Mouse (Mus musculus): ENCODE results near the gene Gna14.

Gene Gna14

GRCm38 (mm10) chr19:16593256-16593974 is 157.9 kb downstream of the Gna14 start:
- peak; percentile 45 for DNase-seq (ENCODE audit: low spot score)

- DNase-seq (ENCODE audit: low spot score), result no peak
Observed at GRCm38 (mm10) chr19:16593975-16594317, 158.4 kb downstream of the Gna14 start.

DNA sequence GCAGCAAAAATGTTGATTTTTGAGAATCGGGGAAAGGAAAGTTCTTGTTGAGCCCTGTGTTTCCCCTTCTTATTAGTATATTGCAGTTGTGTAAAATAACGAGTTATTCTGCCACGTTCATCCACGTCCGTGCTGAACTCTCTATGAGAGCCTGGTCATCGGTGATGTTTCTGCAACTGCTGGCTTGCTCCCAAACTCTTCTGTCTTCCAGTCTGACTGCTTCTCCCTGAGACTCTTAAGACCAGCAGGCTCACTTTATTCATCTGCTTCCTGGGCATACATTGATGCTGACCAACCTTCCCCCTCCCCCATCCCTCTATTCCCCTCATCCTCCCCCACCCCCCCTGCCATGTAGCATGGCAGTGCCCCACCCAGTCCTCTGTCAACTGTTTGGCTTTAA is 161.7 kb downstream of the Gna14 start:
- DNase-seq (ENCODE audit: low spot score), result peak; percentile 9

DNA sequence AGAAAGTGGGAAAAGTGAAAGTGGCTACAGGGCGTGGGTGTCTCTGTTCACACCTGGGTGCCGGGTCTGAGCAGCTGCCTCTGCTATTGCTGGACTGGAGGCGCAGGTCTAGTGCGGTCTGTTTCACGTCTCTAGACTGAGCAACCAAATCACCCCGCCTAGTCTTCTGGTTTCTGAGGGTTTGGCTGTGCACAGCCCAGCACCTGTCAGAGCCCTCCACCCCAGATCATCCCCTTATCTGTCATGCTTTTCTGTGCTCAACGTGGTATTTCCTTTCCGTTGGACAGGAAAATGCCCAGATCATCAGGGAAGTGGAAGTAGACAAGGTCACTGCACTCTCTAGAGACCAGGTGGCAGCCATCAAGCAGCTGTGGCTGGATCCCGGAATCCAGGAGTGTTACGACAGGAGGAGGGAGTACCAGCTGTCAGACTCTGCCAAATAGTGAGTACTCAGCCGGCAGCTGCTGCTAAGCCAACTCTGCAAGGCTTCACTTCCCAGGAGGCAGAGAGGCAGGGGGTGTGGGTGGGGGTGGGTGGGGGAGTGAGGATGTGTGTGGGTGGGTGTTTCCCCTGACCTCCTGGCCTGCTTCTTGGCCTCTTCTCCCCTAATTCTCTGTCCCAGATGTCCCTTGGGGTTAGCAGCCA is 163.2 kb downstream of the Gna14 start:
- peak; percentile 6 for DNase-seq (ENCODE audit: low spot score)

DNA sequence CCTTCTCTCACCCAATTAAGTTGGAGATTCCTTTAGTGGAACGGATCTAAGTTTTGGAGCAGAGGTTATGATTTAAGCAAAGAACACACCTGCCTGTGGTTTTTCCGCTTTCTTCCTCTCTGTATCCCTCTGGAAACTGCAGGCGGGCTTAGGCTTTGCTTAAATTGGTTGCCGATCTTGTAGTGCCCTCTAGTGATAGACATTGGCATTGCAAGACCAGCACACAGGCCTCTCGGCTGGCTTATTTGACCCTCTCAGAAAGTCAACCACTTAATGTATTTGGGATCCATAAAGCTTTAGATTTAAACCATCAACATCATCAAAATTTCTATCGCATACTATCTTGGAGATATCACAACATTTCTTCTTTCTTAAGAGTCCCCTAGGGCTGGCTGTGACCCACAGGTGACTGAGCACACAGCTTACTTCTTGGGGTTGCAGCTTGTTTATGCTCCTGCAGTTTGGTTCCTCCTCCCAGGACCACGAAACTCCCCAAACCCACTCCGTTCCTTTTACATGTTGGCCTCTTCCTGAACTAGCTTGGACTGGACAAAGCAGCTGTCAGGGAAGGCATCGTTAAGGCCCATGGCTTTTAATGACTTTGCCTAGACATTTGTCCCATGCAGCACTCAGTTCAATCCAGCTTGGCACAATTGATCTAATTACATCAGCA is 163.9 kb downstream of the Gna14 start:
- peak; percentile 90 for DNase-seq (ENCODE audit: low spot score)

DNA sequence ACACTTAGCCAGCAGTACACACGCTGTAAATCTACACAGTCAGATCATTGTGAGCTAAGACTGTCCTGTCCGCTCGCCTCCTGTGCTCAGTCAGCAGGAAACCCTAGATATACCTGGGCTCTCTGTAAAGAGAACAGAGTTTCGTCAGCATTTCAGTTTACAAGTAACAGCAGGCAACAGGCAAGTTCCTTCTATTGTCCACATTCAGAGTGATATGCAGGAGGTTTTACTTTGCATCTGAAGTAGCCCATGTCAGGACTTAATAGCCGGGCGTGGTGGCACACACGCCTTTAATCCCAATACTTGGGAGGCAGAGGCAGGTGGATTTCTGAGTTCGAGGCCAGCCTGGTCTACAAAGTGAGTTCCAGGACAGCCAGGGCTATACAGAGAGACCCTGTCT is 166.5 kb downstream of the Gna14 start:
- DNase-seq (ENCODE audit: low spot score), result no peak

DNA sequence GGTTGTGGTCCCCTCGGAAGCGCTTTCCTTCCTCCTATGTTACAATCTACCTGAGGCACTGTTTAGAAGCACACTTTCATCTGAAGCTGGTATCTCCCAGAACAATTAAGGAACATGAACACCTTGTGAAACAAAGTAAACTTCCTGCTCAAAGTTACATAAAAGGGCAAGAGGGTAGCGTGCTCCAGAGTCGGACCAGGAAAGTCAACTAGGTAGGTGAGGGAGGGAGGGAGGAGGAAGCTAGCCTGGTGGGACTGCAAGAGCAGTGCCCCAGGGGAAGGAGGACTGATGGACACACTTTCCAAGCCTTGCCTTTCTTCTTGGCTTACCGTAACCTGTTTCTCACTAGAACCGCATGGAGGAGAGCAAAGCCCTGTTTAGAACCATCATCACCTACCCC is 172.1 kb downstream of the Gna14 start:
- no peak for DNase-seq (ENCODE audit: low spot score)

DNA sequence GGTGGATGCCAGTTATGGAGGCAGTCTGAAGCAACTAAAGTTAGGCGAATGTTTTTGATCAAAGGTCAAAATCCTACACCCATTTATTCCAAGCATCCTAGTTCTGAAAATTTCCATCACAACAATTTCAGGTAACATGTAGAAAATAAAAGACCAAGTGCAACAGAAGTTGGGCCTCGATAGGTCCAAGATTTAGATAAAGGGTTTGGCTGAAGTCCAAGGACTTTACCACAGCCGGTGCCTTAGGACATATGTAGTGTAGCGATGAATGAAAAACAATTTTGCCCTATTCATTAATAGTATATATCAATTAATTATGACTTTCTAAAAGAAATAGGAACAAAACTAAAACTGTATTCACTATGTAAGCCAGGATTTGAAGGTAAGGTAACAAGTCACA is 187.6 kb downstream of the Gna14 start:
- no peak for DNase-seq (ENCODE audit: low spot score)

GRCm38 (mm10) chr19:16624994-16625393 is 189.4 kb downstream of the Gna14 start:
- DNase-seq (ENCODE audit: low spot score), result no peak

GRCm38 (mm10) chr19:16625610-16626395 is 190.2 kb downstream of the Gna14 start:
- DNase-seq (ENCODE audit: low spot score), result no peak

All from adipocyte (in vitro differentiated cells).